Mouse (Mus musculus) G1E (cell line): Measurements from ENCODE around the gene Mettl6.

Experiments used
- CTCF ChIP-seq: IDR thresholded peaks from 2 replicates; pipeline ENCODE4 v1.5.1; 2012; ENCODE audit warnings: low read depth, low read length, inconsistent platforms, mixed read lengths
- GATA1 ChIP-seq: IDR thresholded peaks from 2 replicates; pipeline ENCODE4 v1.6.1; 2012; ENCODE audit warnings: borderline replicate concordance, low read length, inconsistent platforms, mixed read lengths
- GATA2 ChIP-seq: IDR thresholded peaks from 2 replicates; pipeline ENCODE4 v1.6.1; 2012; ENCODE audit warnings: low read depth, low read length, inconsistent platforms, borderline replicate concordance
- POLR2AphosphoS5 ChIP-seq: IDR thresholded peaks from 2 replicates; pipeline ENCODE4 v1.6.1; 2012; ENCODE audit warnings: low read depth, low read length, inconsistent platforms; ENCODE audit not compliant: insufficient replicate concordance

DNA sequence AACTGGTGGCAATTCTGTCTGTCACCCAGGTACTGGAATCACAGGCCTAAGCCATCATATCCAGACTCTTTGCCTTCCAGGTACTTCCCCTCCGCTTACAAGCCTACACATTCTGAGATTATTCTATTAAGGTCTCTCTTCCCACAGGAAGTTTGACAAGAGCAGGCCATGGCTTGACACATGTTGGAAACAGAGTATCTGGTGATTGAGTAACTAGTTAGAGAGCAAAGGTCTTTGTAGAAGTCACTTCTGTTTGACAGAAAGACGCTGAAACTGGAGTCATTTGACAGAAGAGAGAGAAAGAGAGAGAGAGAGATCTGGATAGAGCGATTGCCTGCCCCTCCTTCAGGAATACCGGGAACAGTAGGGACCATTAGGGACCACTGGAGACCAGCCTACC is 36.0 kb upstream of the Mettl6 start:
- TF ChIP-seq GATA1 (no peak), POLR2AphosphoS5 (no peak), CTCF (no peak), GATA2 (no peak)
